Mouse (Mus musculus): ENCODE results near the gene Ifit2. TPM values are rescaled to one million over a fixed set of nuclear protein-coding genes. Genes with fewer than 3 reads are reported as not detected.

Gene Ifit2
- polyA plus RNA-seq, 1 experiment from 2014 or later = 10.3 TPM

GRCm38 (mm10) chr19:34517812-34518594, 32.5 kb upstream of the Ifit2 start:
- no peak for ATAC-seq (ENCODE audit: low read depth)
- 93% methylated on average over 13 of the region's 13 CpGs for WGBS
- H3K9ac ChIP-seq (ENCODE audit: low read depth, low read length) = no peak overlapping the region
- H3K36me3 ChIP-seq (ENCODE audit: control insufficient read depth, insufficient read depth, low read length) = peaks cover 23% of the 10 kb centered on the region; the same call in 1 of the 2 replicates
- H3K27me3 ChIP-seq (replicated peaks; ENCODE audit: control insufficient read depth, insufficient read depth, low read length) = no peaks in the 10 kb centered on the region
- no peaks in the 10 kb centered on the region for H3K9me3 ChIP-seq (ENCODE audit: control insufficient read depth, low read length)
- H3K4me1 ChIP-seq (ENCODE audit: control insufficient read depth, insufficient read depth, low read length) = no peaks in the 10 kb centered on the region
- H3K27ac ChIP-seq (replicated peaks; ENCODE audit: low read depth, low read length) = no peak overlapping the region
- DNase-seq (ENCODE audit: low spot score) = no peak
- no peak overlapping the region for H3K4me2 ChIP-seq (ENCODE audit: low read depth, low read length)
- H3K4me3 ChIP-seq (ENCODE audit: low read depth, low read length) = no peak overlapping the region

- DNase-seq (ENCODE audit: low spot score) = no peak
- no peak overlapping the region for H3K4me3 ChIP-seq (ENCODE audit: low read depth, low read length)
- no peak for ATAC-seq (ENCODE audit: low read depth)
- 65% methylated on average over 3 of the region's 3 CpGs for WGBS
- H3K9ac ChIP-seq (ENCODE audit: low read depth, low read length) = no peak overlapping the region
- no peaks in the 10 kb centered on the region for H3K9me3 ChIP-seq (ENCODE audit: control insufficient read depth, low read length)
- H3K4me1 ChIP-seq (ENCODE audit: control insufficient read depth, insufficient read depth, low read length) = no peaks in the 10 kb centered on the region
- no peaks in the 10 kb centered on the region for H3K27me3 ChIP-seq (replicated peaks; ENCODE audit: control insufficient read depth, insufficient read depth, low read length)
- no peak overlapping the region for H3K27ac ChIP-seq (replicated peaks; ENCODE audit: low read depth, low read length)
- peaks cover 23% of the 10 kb centered on the region; the same call in 1 of the 2 replicates for H3K36me3 ChIP-seq (ENCODE audit: control insufficient read depth, insufficient read depth, low read length)
- H3K4me2 ChIP-seq (ENCODE audit: low read depth, low read length) = no peak overlapping the region
Measured at GRCm38 (mm10) chr19:34518786-34519185, 31.7 kb upstream of the Ifit2 start.

- H3K27me3 ChIP-seq (replicated peaks; ENCODE audit: control insufficient read depth, insufficient read depth, low read length) = no peaks in the 10 kb centered on the region
- H3K36me3 ChIP-seq (ENCODE audit: control insufficient read depth, insufficient read depth, low read length) = peaks cover 23% of the 10 kb centered on the region; the same call in 1 of the 2 replicates
- no peak overlapping the region for H3K4me3 ChIP-seq (ENCODE audit: low read depth, low read length)
- 0 out of 2 replicates have a peak, but pooled peaks cover 2% of the 10 kb centered on the region for H3K4me1 ChIP-seq (ENCODE audit: control insufficient read depth, insufficient read depth, low read length)
- DNase-seq (ENCODE audit: low spot score) = no peak
- no peak for ATAC-seq (ENCODE audit: low read depth)
- H3K9me3 ChIP-seq (ENCODE audit: control insufficient read depth, low read length) = no peaks in the 10 kb centered on the region
- H3K9ac ChIP-seq (ENCODE audit: low read depth, low read length) = no peak overlapping the region
- WGBS = 82% methylated on average over 3 of the region's 3 CpGs
- no peak overlapping the region for H3K4me2 ChIP-seq (ENCODE audit: low read depth, low read length)
- no peak overlapping the region for H3K27ac ChIP-seq (replicated peaks; ENCODE audit: low read depth, low read length)
Measured at GRCm38 (mm10) chr19:34519646-34520045, 30.8 kb upstream of the Ifit2 start.

GRCm38 (mm10) chr19:34520051-34520450, 30.4 kb upstream of the Ifit2 start:
- 0 out of 2 replicates have a peak, but pooled peaks cover 5% of the 10 kb centered on the region for H3K4me1 ChIP-seq (ENCODE audit: control insufficient read depth, insufficient read depth, low read length)
- no peak overlapping the region for H3K27ac ChIP-seq (replicated peaks; ENCODE audit: low read depth, low read length)
- no peak overlapping the region for H3K4me3 ChIP-seq (ENCODE audit: low read depth, low read length)
- no peaks in the 10 kb centered on the region for H3K9me3 ChIP-seq (ENCODE audit: control insufficient read depth, low read length)
- no peak for ATAC-seq (ENCODE audit: low read depth)
- DNase-seq (ENCODE audit: low spot score) = no peak
- 76% methylated on average over 4 of the region's 4 CpGs for WGBS
- H3K27me3 ChIP-seq (replicated peaks; ENCODE audit: control insufficient read depth, insufficient read depth, low read length) = no peaks in the 10 kb centered on the region
- H3K9ac ChIP-seq (ENCODE audit: low read depth, low read length) = no peak overlapping the region
- H3K4me2 ChIP-seq (ENCODE audit: low read depth, low read length) = no peak overlapping the region
- H3K36me3 ChIP-seq (ENCODE audit: control insufficient read depth, insufficient read depth, low read length) = peaks cover 23% of the 10 kb centered on the region; the same call in 1 of the 2 replicates

- ATAC-seq (ENCODE audit: low read depth) (no peak), DNase-seq (ENCODE audit: low spot score) (no peak)
- Histone ChIP-seq H3K4me3 (ENCODE audit: low read depth, low read length) (no peak overlapping the region), H3K27ac (replicated peaks; ENCODE audit: low read depth, low read length) (no peak overlapping the region), H3K4me1 (ENCODE audit: control insufficient read depth, insufficient read depth, low read length) (peaks cover 10% of the 10 kb centered on the region), H3K4me2 (ENCODE audit: low read depth, low read length) (no peak overlapping the region), H3K9ac (ENCODE audit: low read depth, low read length) (no peak overlapping the region), H3K36me3 (ENCODE audit: control insufficient read depth, insufficient read depth, low read length) (peaks cover 23% of the 10 kb centered on the region; the same call in 1 of the 2 replicates), H3K27me3 (replicated peaks; ENCODE audit: control insufficient read depth, insufficient read depth, low read length) (no peaks in the 10 kb centered on the region), H3K9me3 (ENCODE audit: control insufficient read depth, low read length) (no peaks in the 10 kb centered on the region)
- 77% methylated on average over 2 of the region's 2 CpGs for WGBS
Measured at GRCm38 (mm10) chr19:34521361-34521760, 29.1 kb upstream of the Ifit2 start.

- Histone ChIP-seq H3K36me3 (ENCODE audit: control insufficient read depth, insufficient read depth, low read length) (peaks cover 23% of the 10 kb centered on the region; the same call in 1 of the 2 replicates), H3K9ac (ENCODE audit: low read depth, low read length) (no peak overlapping the region), H3K27me3 (replicated peaks; ENCODE audit: control insufficient read depth, insufficient read depth, low read length) (no peaks in the 10 kb centered on the region), H3K4me3 (ENCODE audit: low read depth, low read length) (no peak overlapping the region), H3K4me1 (ENCODE audit: control insufficient read depth, insufficient read depth, low read length) (peaks cover 12% of the 10 kb centered on the region), H3K27ac (replicated peaks; ENCODE audit: low read depth, low read length) (no peak overlapping the region), H3K9me3 (ENCODE audit: control insufficient read depth, low read length) (no peaks in the 10 kb centered on the region), H3K4me2 (ENCODE audit: low read depth, low read length) (no peak overlapping the region)
- DNase-seq (ENCODE audit: low spot score) (no peak), ATAC-seq (ENCODE audit: low read depth) (no peak)
- 81% methylated on average over 1 of the region's 1 CpGs for WGBS
Measured at GRCm38 (mm10) chr19:34521978-34522377, 28.5 kb upstream of the Ifit2 start.

- Histone ChIP-seq H3K27me3 (replicated peaks; ENCODE audit: control insufficient read depth, insufficient read depth, low read length) (no peaks in the 10 kb centered on the region), H3K4me3 (ENCODE audit: low read depth, low read length) (no peak overlapping the region), H3K4me2 (ENCODE audit: low read depth, low read length) (no peak overlapping the region), H3K9ac (ENCODE audit: low read depth, low read length) (no peak overlapping the region), H3K27ac (replicated peaks; ENCODE audit: low read depth, low read length) (no peak overlapping the region), H3K36me3 (ENCODE audit: control insufficient read depth, insufficient read depth, low read length) (peaks cover 20% of the 10 kb centered on the region; the same call in 1 of the 2 replicates), H3K4me1 (ENCODE audit: control insufficient read depth, insufficient read depth, low read length) (peaks cover 12% of the 10 kb centered on the region), H3K9me3 (ENCODE audit: control insufficient read depth, low read length) (no peaks in the 10 kb centered on the region)
- DNase-seq (ENCODE audit: low spot score) (no peak), ATAC-seq (ENCODE audit: low read depth) (no peak)
- 77% methylated on average over 12 of the region's 12 CpGs for WGBS
Measured at GRCm38 (mm10) chr19:34523106-34523725, 27.3 kb upstream of the Ifit2 start.

- H3K4me2 ChIP-seq (ENCODE audit: low read depth, low read length) = no peak overlapping the region
- no peaks in the 10 kb centered on the region for H3K9me3 ChIP-seq (ENCODE audit: control insufficient read depth, low read length)
- DNase-seq (ENCODE audit: low spot score) (no peak), ATAC-seq (ENCODE audit: low read depth) (no peak)
- H3K4me1 ChIP-seq (ENCODE audit: control insufficient read depth, insufficient read depth, low read length) = peaks cover 12% of the 10 kb centered on the region
- H3K9ac ChIP-seq (ENCODE audit: low read depth, low read length) = no peak overlapping the region
- H3K27ac ChIP-seq (replicated peaks; ENCODE audit: low read depth, low read length) = no peak overlapping the region
- peaks cover 12% of the 10 kb centered on the region; the same call in 1 of the 2 replicates for H3K36me3 ChIP-seq (ENCODE audit: control insufficient read depth, insufficient read depth, low read length)
- WGBS = 43% methylated on average over 9 of the region's 9 CpGs
- H3K27me3 ChIP-seq (replicated peaks; ENCODE audit: control insufficient read depth, insufficient read depth, low read length) = no peaks in the 10 kb centered on the region
- H3K4me3 ChIP-seq (ENCODE audit: low read depth, low read length) = no peak overlapping the region
Measured at GRCm38 (mm10) chr19:34524646-34525045, 25.8 kb upstream of the Ifit2 start.

All from embryonic facial prominence, embryonic 14.5 days (tissue).